Mouse (Mus musculus): ENCODE measurements around the gene Dock3. TPM values are rescaled to one million over a fixed set of nuclear protein-coding genes. Genes with fewer than 3 reads are reported as not detected.
"Not testable (repeated sequence)": the region's sequence is repeated elsewhere in the genome, so short reads cannot be mapped to it uniquely, and the experiment has no call there.

The Dock3 gene
- total and polyA plus RNA-seq, 3 experiments: 1.0 to 9.0 (median 6.6) TPM

- Histone ChIP-seq H3K27ac (no peak overlapping the region), H3K4me3 (no peak overlapping the region), H3K27me3 (ENCODE audit: control insufficient read depth, insufficient read depth, low read length) (no peaks in the 10 kb centered on the region), H3K36me3 (ENCODE audit: control insufficient read depth, insufficient read depth, low read length) (no peaks in the 10 kb centered on the region), H3K79me2 (replicated peaks; ENCODE audit: control insufficient read depth, insufficient read depth, low read length) (no peaks in the 10 kb centered on the region), H3K9ac (ENCODE audit: low read depth, low read length) (no peak overlapping the region), H3K4me1 (ENCODE audit: control insufficient read depth, insufficient read depth, low read length) (no peaks in the 10 kb centered on the region)
- WGBS: 65% methylated on average over 4 of the region's 4 CpGs
- intact Hi-C loops (cut with DNase I): loop anchor here (1.0 to 10.0 kb wide), 2 partner anchors 89 to 126 kb away; no protein-coding TSS in a partner anchor
- no peak for TF ChIP-seq POLR2A (IDR thresholded peaks at IDR 0.05; ENCODE audit: insufficient read depth, low read depth, low read length)
- TF ChIP-seq EP300 (IDR thresholded peaks at IDR 0.05; ENCODE audit: insufficient read depth, low read depth, low read length): no peak
- no peak for TF ChIP-seq CTCF (IDR thresholded peaks at IDR 0.05)
- no peak for DNase-seq
These were observed 65.9 kb downstream of the Dock3 start for GRCm38 (mm10) chr9:107165792-107166191.

GRCm38 (mm10) chr9:107164825-107165224, 66.9 kb downstream of the Dock3 start:
- intact Hi-C loops (cut with DNase I): loop anchor here (1.0 to 10.0 kb wide), 2 partner anchors 90 to 126 kb away; no protein-coding TSS in a partner anchor
- Histone ChIP-seq H3K4me1 (ENCODE audit: control insufficient read depth, insufficient read depth, low read length) (no peaks in the 10 kb centered on the region), H3K27ac (no peak overlapping the region), H3K4me3 (no peak overlapping the region), H3K9ac (ENCODE audit: low read depth, low read length) (no peak overlapping the region), H3K79me2 (replicated peaks; ENCODE audit: control insufficient read depth, insufficient read depth, low read length) (no peaks in the 10 kb centered on the region), H3K27me3 (ENCODE audit: control insufficient read depth, insufficient read depth, low read length) (no peaks in the 10 kb centered on the region), H3K36me3 (ENCODE audit: control insufficient read depth, insufficient read depth, low read length) (no peaks in the 10 kb centered on the region)
- TF ChIP-seq POLR2A (IDR thresholded peaks at IDR 0.05; ENCODE audit: insufficient read depth, low read depth, low read length): no peak
- peak; percentile 67 for TF ChIP-seq CTCF (IDR thresholded peaks at IDR 0.05)
- 11% methylated on average over 3 of the region's 3 CpGs for WGBS
- no peak for DNase-seq

GRCm38 (mm10) chr9:107156388-107156787, 75.3 kb downstream of the Dock3 start:
- H3K27ac ChIP-seq; H3K9ac ChIP-seq (ENCODE audit: low read depth, low read length); H3K27me3 ChIP-seq (ENCODE audit: control insufficient read depth, insufficient read depth, low read length); H3K36me3 ChIP-seq (ENCODE audit: control insufficient read depth, insufficient read depth, low read length); intact Hi-C loops (cut with DNase I); DNase-seq; H3K4me1 ChIP-seq (ENCODE audit: control insufficient read depth, insufficient read depth, low read length); H3K79me2 ChIP-seq (replicated peaks; ENCODE audit: control insufficient read depth, insufficient read depth, low read length); H3K4me3 ChIP-seq: not testable (repeated sequence)
- WGBS: 90% methylated on average over 4 of the region's 4 CpGs

GRCm38 (mm10) chr9:107112791-107113190, 118.9 kb downstream of the Dock3 start:
- 51% methylated on average over 3 of the region's 3 CpGs for WGBS
- intact Hi-C loops (cut with DNase I): no loop called here
- no peak overlapping the region for H3K4me3 ChIP-seq

GRCm38 (mm10) chr9:107112056-107112455, 119.7 kb downstream of the Dock3 start:
- Histone ChIP-seq H3K4me1 (ENCODE audit: control insufficient read depth, insufficient read depth, low read length) (no peaks in the 10 kb centered on the region), H3K36me3 (ENCODE audit: control insufficient read depth, insufficient read depth, low read length) (no peaks in the 10 kb centered on the region), H3K4me3 (no peak overlapping the region), H3K27me3 (ENCODE audit: control insufficient read depth, insufficient read depth, low read length) (no peaks in the 10 kb centered on the region), H3K9ac (ENCODE audit: low read depth, low read length) (no peak overlapping the region), H3K79me2 (replicated peaks; ENCODE audit: control insufficient read depth, insufficient read depth, low read length) (no peaks in the 10 kb centered on the region), H3K27ac (no peak overlapping the region)
- intact Hi-C loops (cut with DNase I): no loop called here
- 35% methylated on average over 2 of the region's 2 CpGs for WGBS
- no peak for DNase-seq
- TF ChIP-seq CTCF (IDR thresholded peaks at IDR 0.05): no peak
- no peak for TF ChIP-seq EP300 (IDR thresholded peaks at IDR 0.05; ENCODE audit: insufficient read depth, low read depth, low read length)
- TF ChIP-seq POLR2A (IDR thresholded peaks at IDR 0.05; ENCODE audit: insufficient read depth, low read depth, low read length): no peak

More at GRCm38 (mm10) chr9:107112791-107113190, 118.9 kb downstream of the Dock3 start:
- TF ChIP-seq POLR2A (IDR thresholded peaks at IDR 0.05; ENCODE audit: insufficient read depth, low read depth, low read length): no peak
- TF ChIP-seq EP300 (IDR thresholded peaks at IDR 0.05; ENCODE audit: insufficient read depth, low read depth, low read length): no peak
- TF ChIP-seq CTCF (IDR thresholded peaks at IDR 0.05): no peak
- Histone ChIP-seq H3K27ac (no peak overlapping the region), H3K4me1 (ENCODE audit: control insufficient read depth, insufficient read depth, low read length) (no peaks in the 10 kb centered on the region), H3K27me3 (ENCODE audit: control insufficient read depth, insufficient read depth, low read length) (no peaks in the 10 kb centered on the region), H3K9ac (ENCODE audit: low read depth, low read length) (no peak overlapping the region), H3K79me2 (replicated peaks; ENCODE audit: control insufficient read depth, insufficient read depth, low read length) (no peaks in the 10 kb centered on the region), H3K36me3 (ENCODE audit: control insufficient read depth, insufficient read depth, low read length) (no peaks in the 10 kb centered on the region)
- DNase-seq: no peak

- Histone ChIP-seq H3K4me3 (no peak overlapping the region), H3K27me3 (ENCODE audit: control insufficient read depth, insufficient read depth, low read length) (no peaks in the 10 kb centered on the region), H3K27ac (no peak overlapping the region), H3K9ac (ENCODE audit: low read depth, low read length) (no peak overlapping the region), H3K36me3 (ENCODE audit: control insufficient read depth, insufficient read depth, low read length) (no peaks in the 10 kb centered on the region), H3K79me2 (replicated peaks; ENCODE audit: control insufficient read depth, insufficient read depth, low read length) (no peaks in the 10 kb centered on the region), H3K4me1 (ENCODE audit: control insufficient read depth, insufficient read depth, low read length) (no peaks in the 10 kb centered on the region)
- 62% methylated on average over 6 of the region's 6 CpGs for WGBS
- no peak for TF ChIP-seq EP300 (IDR thresholded peaks at IDR 0.05; ENCODE audit: insufficient read depth, low read depth, low read length)
- TF ChIP-seq POLR2A (IDR thresholded peaks at IDR 0.05; ENCODE audit: insufficient read depth, low read depth, low read length): no peak
- no peak for TF ChIP-seq CTCF (IDR thresholded peaks at IDR 0.05)
- DNase-seq: no peak
- intact Hi-C loops (cut with DNase I): no loop called here
These were observed 132.2 kb downstream of the Dock3 start for GRCm38 (mm10) chr9:107099487-107099886.

GRCm38 (mm10) chr9:107089451-107089850, 142.3 kb downstream of the Dock3 start:
- H3K4me3 ChIP-seq; H3K27ac ChIP-seq; H3K27me3 ChIP-seq (ENCODE audit: control insufficient read depth, insufficient read depth, low read length); H3K36me3 ChIP-seq (ENCODE audit: control insufficient read depth, insufficient read depth, low read length); H3K4me1 ChIP-seq (ENCODE audit: control insufficient read depth, insufficient read depth, low read length); H3K79me2 ChIP-seq (replicated peaks; ENCODE audit: control insufficient read depth, insufficient read depth, low read length); DNase-seq; intact Hi-C loops (cut with DNase I); H3K9ac ChIP-seq (ENCODE audit: low read depth, low read length): not testable (repeated sequence)
- 48% methylated on average over 17 of the region's 17 CpGs for WGBS

Data from heart, adult 2 months (tissue).